Mouse (Mus musculus) spleen, adult 18-20 months (tissue): ENCODE measurements around the gene Itga10.
"Not testable (repeated sequence)": the region's sequence is repeated elsewhere in the genome, so short reads cannot be mapped to it uniquely, and the experiment has no call there.

ENCODE experiments used
- DNase-seq, 2 experiments: peaks; one replicate each; pipeline ENCODE4 v3.0.0; 2022; ENCODE audit warnings: mixed read lengths in 2 of 2

The Itga10 gene

GRCm38 (mm10) chr3:96645018-96645649 is at the start of gene Itga10:
Itga10 (plus strand) TSS chr3:96645584.
- peak in 1 of 2 experiments; percentile 52 for DNase-seq

- no peak for DNase-seq
Measured at GRCm38 (mm10) chr3:96595661-96596060, 49.7 kb upstream of the Itga10 start.

GRCm38 (mm10) chr3:96596228-96596707 is 49.1 kb upstream of the Itga10 start, which contains the start of gene Ankrd34a:
Ankrd34a (plus strand) TSS chr3:96596636.
- DNase-seq, result no peak

GRCm38 (mm10) chr3:96596855-96597254 is 48.5 kb upstream of the Itga10 start:
- no peak for DNase-seq

- no peak for DNase-seq
Measured at GRCm38 (mm10) chr3:96597435-96597891, 47.9 kb upstream of the Itga10 start.

GRCm38 (mm10) chr3:96598156-96599068 is 47.0 kb upstream of the Itga10 start:
- DNase-seq, result peak in 1 of 2 experiments; percentile 36

- no peak for DNase-seq
Measured at GRCm38 (mm10) chr3:96599069-96599393, 46.4 kb upstream of the Itga10 start.

GRCm38 (mm10) chr3:96599411-96599810 is 46.0 kb upstream of the Itga10 start:
- no peak for DNase-seq

GRCm38 (mm10) chr3:96600639-96601250 is 44.6 kb upstream of the Itga10 start, which contains the start of gene Lix1l:
Lix1l (plus strand) TSS chr3:96601149.
- peak; percentile 75 to 79 for DNase-seq

GRCm38 (mm10) chr3:96601251-96601787 is 44.1 kb upstream of the Itga10 start:
- DNase-seq, result peak; percentile 12 to 29

GRCm38 (mm10) chr3:96601941-96602703 is 43.3 kb upstream of the Itga10 start:
- no peak for DNase-seq

- no peak for DNase-seq
Measured at GRCm38 (mm10) chr3:96602704-96603084, 42.7 kb upstream of the Itga10 start.

GRCm38 (mm10) chr3:96603311-96603710 is 42.1 kb upstream of the Itga10 start:
- DNase-seq, result no peak

GRCm38 (mm10) chr3:96606007-96606406 is 39.4 kb upstream of the Itga10 start:
- DNase-seq, result not testable (repeated sequence)

- no peak for DNase-seq
Measured at GRCm38 (mm10) chr3:96606618-96607017, 38.8 kb upstream of the Itga10 start.

GRCm38 (mm10) chr3:96617941-96618340 is 27.4 kb upstream of the Itga10 start:
- DNase-seq, result no peak

GRCm38 (mm10) chr3:96623201-96623600 is 22.2 kb upstream of the Itga10 start:
- DNase-seq, result no peak

- peak; percentile 85 to 92 for DNase-seq
Measured at GRCm38 (mm10) chr3:96629729-96630600, 15.4 kb upstream of the Itga10 start, which contains the start of gene Rbm8a. Rbm8a (plus strand) TSS chr3:96629933.

- DNase-seq, result no peak
Measured at GRCm38 (mm10) chr3:96632058-96632457, 13.3 kb upstream of the Itga10 start.

- no peak for DNase-seq
Measured at GRCm38 (mm10) chr3:96634015-96634414, 11.4 kb upstream of the Itga10 start.
